31 mouse cellular contexts compared by ENCODE assay signal in the genomic region with DNA sequence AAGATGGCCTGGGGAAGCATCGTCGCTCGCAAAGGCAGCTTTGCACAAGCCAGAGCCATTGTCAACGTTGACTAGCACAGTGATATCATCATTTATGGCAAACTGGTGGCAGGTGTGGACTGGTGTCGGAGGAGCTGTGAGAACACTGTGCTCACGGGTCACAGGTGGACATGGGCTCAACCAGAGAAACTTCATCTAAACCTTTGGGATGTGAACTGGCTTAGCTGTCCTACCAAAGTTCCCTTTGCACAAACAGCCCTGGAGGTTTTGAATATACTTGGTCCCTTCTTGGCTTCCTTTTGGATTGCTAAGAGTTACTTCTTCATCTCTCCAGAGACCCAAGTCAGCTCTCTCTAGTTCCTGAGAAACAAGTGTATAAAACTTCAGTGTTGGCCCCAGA. TPM values are rescaled to one million over a fixed set of nuclear protein-coding genes. Genes with fewer than 3 reads are reported as not detected.
"Had no signal": no experiment of that assay in that cellular context is flagged by ENCODE, and none has a peak within 500 bp of the region (broad histone marks: within the 10 kb centered on the region; RNA-seq: fewer than 3 reads in every experiment).

Gene Gm17087, minus strand, starts transcription at position 101 of the 400 bp plus-strand sequence.

- H3K9me3 ChIP-seq: embryonic facial prominence, embryonic 12.5 days; embryonic facial prominence, embryonic 13.5 days; embryonic facial prominence, embryonic 15.5 days; forebrain, embryonic 10.5 days; forebrain, embryonic 12.5 days; forebrain, embryonic 13.5 days; forebrain, embryonic 15.5 days had no signal

- H3K4me3 ChIP-seq: embryonic facial prominence, embryonic 10.5 days; embryonic facial prominence, embryonic 12.5 days; embryonic facial prominence, embryonic 13.5 days; embryonic facial prominence, embryonic 15.5 days; erythroblast, embryonic 14.5 days; forebrain, embryonic 10.5 days; forebrain, embryonic 12.5 days; forebrain, embryonic 13.5 days; forebrain, embryonic 15.5 days; gastrocnemius, adult 2 months; heart, adult 2 months had no signal

- ATAC-seq: forebrain, embryonic 13.5 days; forebrain, embryonic 14.5 days; forebrain, embryonic 15.5 days; forebrain, embryonic 16.5 days; forebrain, postnatal 0 days had no signal

- H3K27me3 ChIP-seq: embryonic facial prominence, embryonic 12.5 days; embryonic facial prominence, embryonic 13.5 days; embryonic facial prominence, embryonic 15.5 days; forebrain, embryonic 12.5 days; forebrain, embryonic 13.5 days; forebrain, embryonic 15.5 days had no signal

- H3K4me1 ChIP-seq: embryonic facial prominence, embryonic 12.5 days; embryonic facial prominence, embryonic 13.5 days; embryonic facial prominence, embryonic 15.5 days; forebrain, embryonic 13.5 days; forebrain, embryonic 15.5 days had no signal

- H3K36me3 ChIP-seq: embryonic facial prominence, embryonic 10.5 days; embryonic facial prominence, embryonic 12.5 days; embryonic facial prominence, embryonic 13.5 days; embryonic facial prominence, embryonic 15.5 days; forebrain, embryonic 10.5 days; forebrain, embryonic 12.5 days; forebrain, embryonic 15.5 days had no signal

RNA-seq across cellular contexts. Expression of gene Gm17087, which starts in this region (rescaled TPM):
- total RNA-seq: common myeloid progenitor, adult 5-6 weeks; forebrain, postnatal 0 days; gastrocnemius, adult 18-20 months; gastrocnemius, adult 2 months; gastrocnemius, adult 8-10 months; gastrocnemius, postnatal 10 days; gastrocnemius, postnatal 14 days; gastrocnemius, postnatal 25 days; gastrocnemius, postnatal 36 days; gastrocnemius, postnatal 4 days; granulocyte monocyte progenitor cell, adult 5-6 weeks; heart, adult 18-20 months; heart, adult 2 months; heart, adult 8-10 months had no signal
- polyA plus RNA-seq: cortical plate, adult 2 months; embryonic facial prominence, embryonic 10.5 days; embryonic facial prominence, embryonic 11.5 days; embryonic facial prominence, embryonic 12.5 days; embryonic facial prominence, embryonic 13.5 days; embryonic facial prominence, embryonic 14.5 days; embryonic facial prominence, embryonic 15.5 days; erythroblast, embryonic 14.5 days; forebrain, embryonic 10.5 days; forebrain, embryonic 11.5 days; forebrain, embryonic 12.5 days; forebrain, embryonic 13.5 days; forebrain, embryonic 14.5 days; forebrain, embryonic 15.5 days; forebrain, embryonic 16.5 days; forebrain, postnatal 0 days; frontal cortex, adult 2 months; gonadal fat pad, adult 2 months; heart, adult 2 months had no signal
